Mouse (Mus musculus) heart, embryonic 14.5 days (tissue): Measurements from ENCODE around the gene Cyp2e1. TPM values are rescaled to one million over a fixed set of nuclear protein-coding genes. Genes with fewer than 3 reads are reported as not detected.

Experiments
- ATAC-seq: fragments of 200-750 bp; cut with Nextera tagmentation; 2 replicates; pipeline ENCODE4 v1.8.0; 2017; ENCODE audit warnings: low read depth, moderate TSS enrichment; ENCODE audit not compliant: insufficient number of reproducible peaks, insufficient read depth, low FRiP score
- H3K27ac ChIP-seq, 2 experiments: fragments of 200-500 bp in 1 of 2; fragments of 300-500 bp in 1 of 2; sonication (generic) in 1 of 2; replicated peaks in 1 of 2; 2 replicates each; pipeline ENCODE4 v1.5.1; 2012 to 2014; ENCODE audit warnings: low read depth in 2 of 2, low read length in 2 of 2, control low read depth in 1 of 2, mild to moderate bottlenecking in 1 of 2, mixed read lengths in 1 of 2; ENCODE audit not compliant: control insufficient read depth in 1 of 2, insufficient read depth in 1 of 2
- H3K27me3 ChIP-seq: fragments of 300-500 bp; sonication (generic); 2 replicates; pipeline ENCODE4 v1.6.1; 2014; ENCODE audit warnings: mild to moderate bottlenecking, low read length, control low read depth; ENCODE audit not compliant: control insufficient read depth, insufficient read depth
- H3K36me3 ChIP-seq: fragments of 300-500 bp; sonication (generic); 2 replicates; pipeline ENCODE4 v1.6.1; 2014; ENCODE audit warnings: mild to moderate bottlenecking, control low read depth, low read length, mixed read lengths; ENCODE audit not compliant: control insufficient read depth, insufficient read depth
- H3K4me1 ChIP-seq, 2 experiments: fragments of 200-500 bp in 1 of 2; fragments of 300-500 bp in 1 of 2; sonication (generic) in 1 of 2; 2 replicates each; pipeline ENCODE4 v1.6.1; 2012 to 2014; ENCODE audit warnings: low read length in 2 of 2, control low read depth in 1 of 2, mixed read lengths in 1 of 2; ENCODE audit not compliant: control insufficient read depth in 2 of 2, insufficient read depth in 2 of 2
- H3K4me2 ChIP-seq: fragments of 300-500 bp; sonication (generic); 2 replicates; pipeline ENCODE4 v1.6.1; 2014; ENCODE audit warnings: mild to moderate bottlenecking, low read length
- H3K4me3 ChIP-seq, 2 experiments: fragments of 200-500 bp in 1 of 2; fragments of 300-500 bp in 1 of 2; sonication (generic) in 1 of 2; 2 replicates each; pipeline ENCODE4 v1.5.1; 2012 to 2014; ENCODE audit warnings: low read length in 2 of 2, mild to moderate bottlenecking in 2 of 2, control low read depth in 1 of 2, low read depth in 1 of 2, moderate library complexity in 1 of 2; ENCODE audit not compliant: control insufficient read depth in 1 of 2, insufficient read depth in 1 of 2
- H3K9ac ChIP-seq: fragments of 300-500 bp; sonication (generic); 2 replicates; pipeline ENCODE4 v1.6.1; 2014; ENCODE audit warnings: mild to moderate bottlenecking, low read length
- H3K9me3 ChIP-seq: fragments of 300-500 bp; sonication (generic); 2 replicates; pipeline ENCODE4 v1.6.1; 2016; ENCODE audit warnings: low read length, control low read depth; ENCODE audit not compliant: control insufficient read depth
- WGBS: fragments of 180-500 bp; shearing (Covaris S2); extraction: QIAGEN DNeasy Blood & Tissue Kit; methylation state at CpG from one replicate; pipeline ENCODE4 v1.1.7; 2014; 5-methylcytosine and 5-hydroxymethylcytosine counted together
- polyA plus RNA-seq: library from polyadenylated mRNA; unstranded; fragments of >200 nt; fragmentation: Nextera tagmentation; extraction: Ambion mirVana; gene quantifications from 2 replicates; pipeline ENCODE4 v1.2.1, GENCODE M21; 2014

Cyp2e1 gene
- polyA plus RNA-seq, 1 experiment from 2014 or later, result not detected

- 0 out of 2 replicates have a peak, but pooled peaks have one; percentile 35 for ATAC-seq
- no peaks in the 10 kb centered on the region for H3K36me3 ChIP-seq
- no peak within 1 kb of the TSS for H3K9ac ChIP-seq
- WGBS, result 65% methylated on average over 33 of the region's 33 CpGs
- H3K4me3 ChIP-seq, result no peak within 1 kb of the TSS
- H3K9me3 ChIP-seq, result no peaks in the 10 kb centered on the region
- H3K4me2 ChIP-seq, result no peak within 1 kb of the TSS
- H3K27ac ChIP-seq, result no peak within 1 kb of the TSS
- H3K4me1 ChIP-seq, result no peaks in the 10 kb centered on the region
- H3K27me3 ChIP-seq, result no peaks in the 10 kb centered on the region
These were observed 24.0 kb downstream of the Cyp2e1 start, which contains the start of gene Syce1 for GRCm38 (mm10) chr7:140787406-140788052. Gene Syce1, minus strand, starts transcription at chr7:140787852.

GRCm38 (mm10) chr7:140788053-140788435 lies 24.5 kb downstream of the Cyp2e1 start:
- Histone ChIP-seq H3K36me3 (no peaks in the 10 kb centered on the region), H3K27ac (no peak overlapping the region), H3K9me3 (no peaks in the 10 kb centered on the region), H3K4me1 (no peaks in the 10 kb centered on the region), H3K4me3 (no peak overlapping the region), H3K27me3 (no peaks in the 10 kb centered on the region), H3K4me2 (no peak overlapping the region), H3K9ac (no peak overlapping the region)
- WGBS, result 78% methylated on average over 7 of the region's 7 CpGs
- no peak for ATAC-seq

- no peak overlapping the region for H3K9ac ChIP-seq
- H3K27ac ChIP-seq, result no peak overlapping the region
- no peaks in the 10 kb centered on the region for H3K27me3 ChIP-seq
These were observed 30.0 kb downstream of the Cyp2e1 start for GRCm38 (mm10) chr7:140793541-140793940.

DNA sequence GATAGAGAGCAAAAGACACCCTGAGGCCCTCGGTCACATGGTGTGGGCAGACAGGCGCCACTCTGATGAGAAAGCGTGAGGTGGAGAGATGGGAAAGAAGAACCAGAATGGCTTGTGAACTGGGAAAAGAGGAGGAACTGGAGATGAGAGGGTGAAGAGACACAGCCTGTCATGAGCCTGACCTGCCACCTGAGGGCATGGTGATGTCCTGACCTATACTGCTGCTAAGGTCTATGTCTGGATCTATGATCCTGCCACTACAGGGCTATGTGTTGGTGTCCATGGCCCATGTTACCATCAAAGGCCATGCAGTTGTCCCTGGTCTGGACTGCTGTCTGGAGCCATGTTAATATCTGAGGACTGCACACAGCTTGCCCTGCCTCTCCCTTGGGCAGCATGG lies 34.1 kb downstream of the Cyp2e1 start:
- H3K27ac ChIP-seq, result no peak overlapping the region
- no peak overlapping the region for H3K9ac ChIP-seq
- no peak overlapping the region for H3K4me3 ChIP-seq
- 76% methylated on average over 3 of the region's 3 CpGs for WGBS
- no peak for ATAC-seq
- no peaks in the 10 kb centered on the region for H3K9me3 ChIP-seq
- no peaks in the 10 kb centered on the region for H3K27me3 ChIP-seq
- H3K36me3 ChIP-seq, result no peaks in the 10 kb centered on the region
- H3K4me2 ChIP-seq, result no peak overlapping the region
- no peaks in the 10 kb centered on the region for H3K4me1 ChIP-seq

More at GRCm38 (mm10) chr7:140793541-140793940, 30.0 kb downstream of the Cyp2e1 start:
- no peak for ATAC-seq
- Histone ChIP-seq H3K4me1 (no peaks in the 10 kb centered on the region), H3K9me3 (no peaks in the 10 kb centered on the region), H3K36me3 (no peaks in the 10 kb centered on the region), H3K4me3 (no peak overlapping the region), H3K4me2 (no peak overlapping the region)
- 40% methylated on average over 4 of the region's 4 CpGs for WGBS

DNA sequence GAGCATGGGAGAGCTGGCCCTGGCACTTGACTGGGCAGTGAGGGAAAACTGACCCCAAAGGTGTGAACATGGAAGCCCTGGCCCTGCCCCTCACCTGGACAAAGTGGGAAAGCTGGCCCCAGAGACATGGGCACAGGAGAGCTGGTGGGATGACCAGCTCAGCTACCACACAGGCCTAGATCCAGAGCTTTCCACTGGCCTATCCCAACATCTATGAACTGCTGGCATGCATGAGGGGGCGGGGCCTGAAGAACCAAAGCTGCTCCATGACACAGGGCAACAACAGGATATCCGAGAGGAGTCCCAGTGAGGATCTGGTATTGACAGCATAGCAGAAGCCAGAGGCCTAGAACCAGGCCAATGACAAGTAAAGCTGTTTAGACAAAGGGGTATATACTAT lies 34.7 kb downstream of the Cyp2e1 start:
- H3K27ac ChIP-seq, result no peak overlapping the region
- H3K9ac ChIP-seq, result no peak overlapping the region
- no peaks in the 10 kb centered on the region for H3K36me3 ChIP-seq
- H3K4me3 ChIP-seq, result no peak overlapping the region
- H3K27me3 ChIP-seq, result no peaks in the 10 kb centered on the region
- no peaks in the 10 kb centered on the region for H3K4me1 ChIP-seq
- 64% methylated on average over 2 of the region's 2 CpGs for WGBS
- H3K9me3 ChIP-seq, result no peaks in the 10 kb centered on the region
- no peak overlapping the region for H3K4me2 ChIP-seq
- no peak for ATAC-seq

DNA sequence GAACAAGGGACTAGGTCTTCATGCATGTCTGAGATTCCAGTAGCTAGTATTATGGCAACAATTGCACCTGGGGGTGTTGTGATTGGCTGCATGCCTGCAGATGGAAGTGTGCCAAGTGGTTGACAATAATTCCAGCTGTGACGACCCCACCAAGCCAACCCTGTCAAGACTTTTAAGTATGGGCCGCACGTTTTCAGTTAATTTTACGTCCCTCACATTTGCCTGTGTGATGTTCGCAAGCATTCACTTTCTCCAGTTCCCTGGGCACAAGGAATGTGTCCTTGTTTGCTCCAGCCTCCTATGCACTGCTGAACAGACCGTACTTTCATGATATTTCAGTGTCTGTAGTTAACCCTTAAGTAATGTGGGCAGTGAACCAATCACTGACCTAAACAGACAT lies 39.1 kb downstream of the Cyp2e1 start:
- 73% methylated on average over 6 of the region's 6 CpGs for WGBS
- H3K4me2 ChIP-seq, result no peak overlapping the region
- H3K4me3 ChIP-seq, result no peak overlapping the region
- no peaks in the 10 kb centered on the region for H3K4me1 ChIP-seq
- H3K9me3 ChIP-seq, result no peaks in the 10 kb centered on the region
- no peak overlapping the region for H3K27ac ChIP-seq
- no peak overlapping the region for H3K9ac ChIP-seq
- H3K36me3 ChIP-seq, result no peaks in the 10 kb centered on the region
- no peak for ATAC-seq
- no peaks in the 10 kb centered on the region for H3K27me3 ChIP-seq

GRCm38 (mm10) chr7:140805704-140806103 lies 42.2 kb downstream of the Cyp2e1 start:
- no peak for ATAC-seq
- Histone ChIP-seq H3K36me3 (no peaks in the 10 kb centered on the region), H3K4me2 (no peak overlapping the region), H3K27ac (no peak overlapping the region), H3K4me3 (no peak overlapping the region), H3K4me1 (no peaks in the 10 kb centered on the region), H3K27me3 (no peaks in the 10 kb centered on the region), H3K9me3 (no peaks in the 10 kb centered on the region), H3K9ac (no peak overlapping the region)
- WGBS, result 13% methylated on average over 1 of the region's 1 CpGs

DNA sequence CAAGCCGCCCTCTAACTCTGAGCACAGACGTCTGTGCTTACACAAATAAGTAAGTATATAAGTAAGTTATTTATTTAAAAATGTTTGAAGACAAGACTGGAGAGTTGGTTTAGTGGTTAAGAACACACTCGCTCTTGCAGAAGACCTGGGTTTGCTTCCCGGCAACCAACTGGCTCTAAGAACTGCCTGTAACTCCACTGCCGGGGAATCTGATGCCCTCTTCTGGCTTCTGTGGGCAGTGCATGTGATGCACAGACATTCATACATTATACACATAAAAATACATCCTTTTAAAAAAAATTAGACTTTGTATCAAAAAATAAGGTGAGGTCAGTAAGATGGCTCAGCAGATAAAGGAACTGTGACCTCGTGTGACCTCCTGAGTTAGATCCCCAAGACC lies 47.0 kb downstream of the Cyp2e1 start:
- H3K4me1 ChIP-seq, result no peaks in the 10 kb centered on the region
- no peak overlapping the region for H3K27ac ChIP-seq
- 85% methylated on average over 6 of the region's 6 CpGs for WGBS
- H3K36me3 ChIP-seq, result no peaks in the 10 kb centered on the region
- no peak overlapping the region for H3K4me3 ChIP-seq
- ATAC-seq, result no peak
- H3K9me3 ChIP-seq, result no peaks in the 10 kb centered on the region
- no peaks in the 10 kb centered on the region for H3K27me3 ChIP-seq
- no peak overlapping the region for H3K9ac ChIP-seq
- no peak overlapping the region for H3K4me2 ChIP-seq
